Mouse (Mus musculus) olfactory bulb, adult 2 months (tissue): ENCODE data around the gene Spesp1. TPM values are rescaled to one million over a fixed set of nuclear protein-coding genes. Genes with fewer than 3 reads are reported as not detected.

ENCODE experiments used
- H3K27ac ChIP-seq: fragments of 200-500 bp; 2 replicates; pipeline ENCODE4 v1.5.1; 2012; ENCODE audit warnings: low read depth, low read length; ENCODE audit not compliant: insufficient read depth
- H3K4me1 ChIP-seq: fragments of 200-500 bp; 2 replicates; pipeline ENCODE4 v1.6.1; 2012; ENCODE audit warnings: low read length; ENCODE audit not compliant: control insufficient read depth, insufficient read depth
- H3K4me3 ChIP-seq: fragments of 200-500 bp; 2 replicates; pipeline ENCODE4 v1.5.1; 2012; ENCODE audit warnings: mild to moderate bottlenecking, low read depth, low read length, moderate library complexity; ENCODE audit not compliant: insufficient read depth
- CTCF ChIP-seq: fragments of 200-500 bp; IDR thresholded peaks from 2 replicates; pipeline ENCODE4 v1.5.1; 2012; ENCODE audit warnings: low read depth, mild to moderate bottlenecking, low read length, moderate library complexity; ENCODE audit not compliant: insufficient read depth
- POLR2A ChIP-seq: fragments of 200-500 bp; IDR thresholded peaks from 2 replicates; pipeline ENCODE4 v1.6.1; 2012; ENCODE audit warnings: mild to moderate bottlenecking, low read depth, low read length, moderate library complexity; ENCODE audit not compliant: insufficient read depth
- WGBS: fragments of 180-500 bp; shearing (Covaris S2); methylation state at CpG from one replicate; pipeline ENCODE4 v1.1.7; 2018; 5-methylcytosine and 5-hydroxymethylcytosine counted together
- polyA plus RNA-seq: library from polyadenylated mRNA; stranded (reverse); fragments of >200 nt; gene quantifications from 2 replicates; pipeline ENCODE4 v1.2.4, GENCODE M21; 2012; ENCODE audit warnings: low replicate concordance; ENCODE audit not compliant: missing spikeins, insufficient read depth, insufficient read length

Gene Spesp1
- polyA plus RNA-seq, 1 experiment: not detected

- Histone ChIP-seq H3K27ac (peak overlapping the region; percentile 94), H3K4me3 (no peak overlapping the region), H3K4me1 (peaks cover 13% of the 10 kb centered on the region)
- no peak for TF ChIP-seq POLR2A
- no peak for TF ChIP-seq CTCF
- 25% methylated on average over 7 of the region's 7 CpGs for WGBS
These were observed 2.3 kb upstream of the Spesp1 start for GRCm38 (mm10) chr9:62284266-62284665.

- H3K4me1 ChIP-seq: peaks cover 17% of the 10 kb centered on the region
- WGBS: 29% methylated on average over 4 of the region's 4 CpGs
- no peak overlapping the region for H3K4me3 ChIP-seq
- no peak for TF ChIP-seq CTCF
- TF ChIP-seq POLR2A: no peak
- H3K27ac ChIP-seq: peak overlapping the region; percentile 98
These were observed 5.1 kb downstream of the Spesp1 start for GRCm38 (mm10) chr9:62276899-62277298.

- peaks cover 7% of the 10 kb centered on the region for H3K4me1 ChIP-seq
- H3K4me3 ChIP-seq: no peak overlapping the region
- TF ChIP-seq POLR2A: no peak
- TF ChIP-seq CTCF: no peak
- 56% methylated on average over 7 of the region's 7 CpGs for WGBS
- no peak overlapping the region for H3K27ac ChIP-seq
These were observed 11.1 kb downstream of the Spesp1 start for GRCm38 (mm10) chr9:62270775-62271399.

- H3K4me1 ChIP-seq: peaks cover 11% of the 10 kb centered on the region
- TF ChIP-seq POLR2A (no peak), CTCF (no peak)
- no peak overlapping the region for H3K27ac ChIP-seq
- WGBS: 82% methylated on average over 1 of the region's 1 CpGs
- no peak overlapping the region for H3K4me3 ChIP-seq
These were observed 12.8 kb downstream of the Spesp1 start for GRCm38 (mm10) chr9:62269161-62269560.

GRCm38 (mm10) chr9:62265278-62265677 lies 16.7 kb downstream of the Spesp1 start:
- TF ChIP-seq POLR2A (no peak), CTCF (no peak)
- Histone ChIP-seq H3K4me3 (no peak overlapping the region), H3K4me1 (peaks cover 18% of the 10 kb centered on the region), H3K27ac (no peak overlapping the region)
- 88% methylated on average over 10 of the region's 10 CpGs for WGBS

GRCm38 (mm10) chr9:62263652-62264051 lies 18.4 kb downstream of the Spesp1 start:
- Histone ChIP-seq H3K4me3 (no peak overlapping the region), H3K27ac (no peak overlapping the region), H3K4me1 (peaks cover 19% of the 10 kb centered on the region)
- no peak for TF ChIP-seq POLR2A
- no peak for TF ChIP-seq CTCF
- WGBS: 69% methylated on average over 5 of the region's 5 CpGs

GRCm38 (mm10) chr9:62261406-62261805 lies 20.6 kb downstream of the Spesp1 start:
- Histone ChIP-seq H3K4me3 (no peak overlapping the region), H3K27ac (peak overlapping the region; percentile 26; the same call in 1 of the 2 replicates), H3K4me1 (peaks cover 34% of the 10 kb centered on the region)
- 90% methylated on average over 3 of the region's 3 CpGs for WGBS
- TF ChIP-seq POLR2A: no peak
- TF ChIP-seq CTCF: no peak

- H3K4me1 ChIP-seq: peaks cover 35% of the 10 kb centered on the region
- TF ChIP-seq POLR2A (no peak), CTCF (no peak)
- 80% methylated on average over 5 of the region's 5 CpGs for WGBS
- H3K4me3 ChIP-seq: no peak overlapping the region
- H3K27ac ChIP-seq: peak overlapping the region; percentile 45
These were observed 21.0 kb downstream of the Spesp1 start for GRCm38 (mm10) chr9:62261006-62261405.

- no peak for TF ChIP-seq POLR2A
- no peak for TF ChIP-seq CTCF
- peaks cover 48% of the 10 kb centered on the region for H3K4me1 ChIP-seq
- peak overlapping the region; percentile 95 for H3K27ac ChIP-seq
- WGBS: 67% methylated on average over 11 of the region's 11 CpGs
- no peak overlapping the region for H3K4me3 ChIP-seq
These were observed 24.0 kb downstream of the Spesp1 start for GRCm38 (mm10) chr9:62258005-62258404.

GRCm38 (mm10) chr9:62255896-62256576 lies 26.0 kb downstream of the Spesp1 start:
- no peak for TF ChIP-seq CTCF
- Histone ChIP-seq H3K4me1 (peaks cover 45% of the 10 kb centered on the region), H3K4me3 (no peak overlapping the region), H3K27ac (peak overlapping the region; percentile 96)
- 37% methylated on average over 9 of the region's 9 CpGs for WGBS
